Mouse (Mus musculus) CH12.LX (cell line): ENCODE measurements at regions not wholly inside any gene's neighbourhood (a gene's known extent, or its start where the extent isn't known, plus 50 kb on each side); places are given as distances from the start of the nearest gene placed in this dataset.

Source experiments
- BHLHE40 ChIP-seq: IDR thresholded peaks from 2 replicates; pipeline ENCODE4 v1.6.1; 2011; ENCODE audit warnings: mild to moderate bottlenecking, low read depth, low read length, improper control_type of control experiment
- CTCF ChIP-seq, 2 experiments: IDR thresholded peaks in 1 of 2; conservative IDR thresholded peaks in 1 of 2; 2 replicates each; pipeline ENCODE4 v1.5.1; 2011 to 2012; ENCODE audit warnings: low read depth in 2 of 2, low read length in 2 of 2, improper control_type of control experiment in 1 of 2, inconsistent platforms in 1 of 2, mild to moderate bottlenecking in 1 of 2, moderate library complexity in 1 of 2
- GABPA ChIP-seq: IDR thresholded peaks from 2 replicates; pipeline ENCODE4 v1.6.1; 2012; ENCODE audit warnings: low read depth, low read length, improper control_type of control experiment, inconsistent platforms; ENCODE audit not compliant: insufficient replicate concordance
- JUN ChIP-seq: IDR thresholded peaks from 2 replicates; pipeline ENCODE4 v1.6.1; 2011; ENCODE audit warnings: low read depth, mild to moderate bottlenecking, low read length, improper control_type of control experiment, moderate library complexity; ENCODE audit not compliant: insufficient read depth
- MXI1 ChIP-seq: IDR thresholded peaks from 2 replicates; pipeline ENCODE4 v1.6.1; 2011; ENCODE audit warnings: mild to moderate bottlenecking, low read depth, low read length, improper control_type of control experiment
- POLR2A ChIP-seq: IDR thresholded peaks from 2 replicates; pipeline ENCODE4 v1.6.1; 2011; ENCODE audit warnings: low read depth, mild to moderate bottlenecking, improper control_type of control experiment, low read length
- RAD21 ChIP-seq: IDR thresholded peaks from 2 replicates; pipeline ENCODE4 v1.6.1; 2011; ENCODE audit warnings: low read depth, mild to moderate bottlenecking, low read length, improper control_type of control experiment, moderate library complexity
- ZC3H11A ChIP-seq: IDR thresholded peaks from 2 replicates; pipeline ENCODE4 v1.6.1; 2012; ENCODE audit warnings: low read depth, mild to moderate bottlenecking, inconsistent platforms, low read length, improper control_type of control experiment

- TF ChIP-seq POLR2A (no peak), BHLHE40 (no peak), CTCF (conservative IDR thresholded peaks at IDR 0.05 in 1 of 2, IDR thresholded peaks at IDR 0.05 in 1 of 2; ENCODE audit: low read depth in 2 of 2, low read length in 2 of 2) (no peak), GABPA (no peak), RAD21 (no peak), MXI1 (no peak), ZC3H11A (no peak), JUN (no peak)
Observed at GRCm38 (mm10) chr7:138061116-138061515, 336.4 kb downstream of the Tcerg1l start.
